Mouse (Mus musculus) forebrain, embryonic 10.5 days (tissue): ENCODE data around the gene Klhl29. TPM values are rescaled to one million over a fixed set of nuclear protein-coding genes. Genes with fewer than 3 reads are reported as not detected.

Experiments
- DNase-seq: peaks from one replicate; pipeline ENCODE4 v3.0.0-alpha.2; 2017; ENCODE audit warnings: low spot score; ENCODE audit errors: extremely low spot score
- H3K27ac ChIP-seq: fragments of 300-500 bp; sonication (generic); 2 replicates; pipeline ENCODE4 v1.5.1; 2016; ENCODE audit warnings: mild to moderate bottlenecking
- H3K27me3 ChIP-seq: fragments of 300-500 bp; sonication (generic); 2 replicates; pipeline ENCODE4 v1.6.1; 2016; ENCODE audit warnings: mild to moderate bottlenecking; ENCODE audit not compliant: poor library complexity, severe bottlenecking
- H3K36me3 ChIP-seq: fragments of 300-500 bp; sonication (generic); replicated peaks from 2 replicates; pipeline ENCODE4 v1.6.1; 2016; ENCODE audit warnings: mild to moderate bottlenecking, moderate library complexity
- H3K4me1 ChIP-seq: fragments of 300-500 bp; sonication (generic); 2 replicates; pipeline ENCODE4 v1.6.1; 2016
- H3K4me3 ChIP-seq: fragments of 300-500 bp; sonication (generic); 2 replicates; pipeline ENCODE4 v1.5.1; 2016; ENCODE audit warnings: mild to moderate bottlenecking, moderate library complexity
- H3K9me3 ChIP-seq: fragments of 300-500 bp; sonication (generic); 2 replicates; pipeline ENCODE4 v1.6.1; 2016; ENCODE audit warnings: mild to moderate bottlenecking, moderate library complexity
- WGBS: fragments of 180-500 bp; shearing (Covaris S2); methylation state at CpG from one replicate; pipeline ENCODE4 v1.1.7; 2016; 5-methylcytosine and 5-hydroxymethylcytosine counted together
- polyA plus RNA-seq: library from polyadenylated mRNA; unstranded; fragments of >200 nt; fragmentation: Nextera tagmentation; extraction: Ambion mirVana; gene quantifications from 2 replicates; pipeline ENCODE4 v1.2.1, GENCODE M21; 2016

Klhl29 gene
- polyA plus RNA-seq, 1 experiment from 2014 or later = 1.2 TPM

GRCm38 (mm10) chr12:5215836-5216747, 159.4 kb downstream of the Klhl29 start:
- 70% methylated on average over 15 of the region's 15 CpGs for WGBS
- Histone ChIP-seq H3K4me3 (no peak overlapping the region), H3K27ac (peak overlapping the region; percentile 40; the same call in 1 of the 2 replicates), H3K27me3 (peaks cover 15% of the 10 kb centered on the region; the same call in 1 of the 2 replicates), H3K4me1 (peaks cover 52% of the 10 kb centered on the region), H3K36me3 (no peaks in the 10 kb centered on the region), H3K9me3 (no peaks in the 10 kb centered on the region)
- peak; percentile 26 for DNase-seq

DNA sequence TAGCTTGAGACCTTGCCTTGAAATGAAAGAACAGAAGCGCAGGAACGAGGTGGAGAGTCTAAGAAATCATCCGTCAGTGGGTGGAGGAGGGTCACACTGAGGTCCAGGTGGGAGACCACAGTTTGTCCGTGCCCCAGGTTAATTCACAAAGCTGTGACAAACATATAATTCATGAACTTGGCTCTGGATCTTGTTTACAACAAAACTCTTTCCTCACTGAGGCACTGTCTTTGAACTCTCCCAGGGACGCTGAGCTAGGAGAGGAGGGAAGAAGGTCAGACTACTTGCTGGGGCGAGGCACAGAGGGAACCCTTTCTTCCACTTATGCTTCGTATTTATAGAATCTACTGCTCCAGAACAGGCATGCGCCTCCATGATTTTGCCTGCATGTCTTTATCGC, 161.2 kb downstream of the Klhl29 start:
- 87% methylated on average over 9 of the region's 9 CpGs for WGBS
- no peak for DNase-seq
- peak overlapping the region; percentile 61; the same call in 1 of the 2 replicates for H3K27ac ChIP-seq
- H3K4me3 ChIP-seq = no peak overlapping the region
- peaks cover 15% of the 10 kb centered on the region; the same call in 1 of the 2 replicates for H3K27me3 ChIP-seq
- H3K9me3 ChIP-seq = no peaks in the 10 kb centered on the region
- H3K4me1 ChIP-seq = peaks cover 66% of the 10 kb centered on the region
- H3K36me3 ChIP-seq = peaks cover 3% of the 10 kb centered on the region; the same call in 1 of the 2 replicates

DNA sequence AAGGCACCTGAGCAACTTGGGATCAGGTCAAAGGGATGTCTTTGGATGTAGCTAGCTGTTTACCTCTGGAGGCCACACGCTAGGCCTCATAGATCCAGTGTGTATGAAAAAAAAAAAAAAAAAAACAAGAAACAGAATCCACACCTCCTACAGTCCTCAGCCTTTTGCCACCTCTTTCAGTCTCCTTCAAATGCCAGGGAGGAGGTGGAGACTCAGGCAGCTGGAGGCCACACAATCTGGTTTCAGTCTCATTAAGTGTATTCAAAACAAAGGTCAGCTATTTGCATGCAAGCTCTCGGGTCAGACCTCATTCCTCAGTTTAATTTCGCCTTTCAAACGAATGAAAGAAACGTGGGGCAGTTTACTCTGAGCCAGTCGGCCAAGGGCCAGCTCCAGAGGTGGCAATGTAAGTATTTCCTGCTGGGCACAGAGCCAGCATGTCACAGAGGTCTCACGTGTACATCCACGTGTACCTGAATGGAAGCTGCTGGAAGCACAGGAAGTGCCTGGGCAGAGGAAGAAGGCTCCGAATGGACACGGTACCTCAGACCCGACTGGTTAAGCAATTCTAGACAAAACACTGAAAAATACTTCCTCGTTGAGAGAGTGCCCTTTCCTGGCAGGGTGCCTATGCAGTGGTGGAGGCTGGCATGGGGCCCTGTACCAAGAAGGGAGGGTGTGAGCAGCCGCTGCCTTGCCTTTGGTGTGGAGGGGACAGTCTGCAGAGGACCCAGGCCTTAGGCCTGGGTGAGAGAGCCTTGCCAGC, 162.0 kb downstream of the Klhl29 start:
- Histone ChIP-seq H3K9me3 (no peaks in the 10 kb centered on the region), H3K36me3 (peaks cover 3% of the 10 kb centered on the region; the same call in 1 of the 2 replicates), H3K27ac (peak overlapping the region; percentile 61; the same call in 1 of the 2 replicates), H3K4me3 (no peak overlapping the region), H3K4me1 (peaks cover 74% of the 10 kb centered on the region), H3K27me3 (peaks cover 15% of the 10 kb centered on the region; the same call in 1 of the 2 replicates)
- DNase-seq = no peak
- 29% methylated on average over 13 of the region's 13 CpGs for WGBS

DNA sequence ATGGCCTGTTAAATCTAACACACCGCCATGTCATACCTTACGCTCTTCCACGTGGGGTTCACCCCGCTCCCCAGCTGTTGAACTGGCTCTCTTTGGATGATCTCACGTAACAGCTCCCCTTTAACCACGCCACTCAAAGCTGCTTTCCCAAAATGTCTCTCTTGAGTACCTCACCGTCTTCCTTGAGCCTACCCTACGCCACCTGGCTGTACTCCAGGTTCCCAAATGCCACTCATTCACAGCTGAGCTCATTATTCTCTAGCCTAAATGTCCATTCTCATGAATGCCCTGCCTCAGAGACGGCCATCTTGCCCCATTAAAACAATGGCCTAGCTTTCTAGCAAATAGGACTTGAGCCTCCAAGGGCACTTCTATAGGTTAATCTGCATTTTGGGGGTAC, 163.6 kb downstream of the Klhl29 start:
- 96% methylated on average over 9 of the region's 9 CpGs for WGBS
- Histone ChIP-seq H3K27me3 (peaks cover 15% of the 10 kb centered on the region; the same call in 1 of the 2 replicates), H3K27ac (no peak overlapping the region), H3K9me3 (no peaks in the 10 kb centered on the region), H3K4me3 (no peak overlapping the region), H3K4me1 (peaks cover 70% of the 10 kb centered on the region), H3K36me3 (peaks cover 3% of the 10 kb centered on the region; the same call in 1 of the 2 replicates)
- no peak for DNase-seq

DNA sequence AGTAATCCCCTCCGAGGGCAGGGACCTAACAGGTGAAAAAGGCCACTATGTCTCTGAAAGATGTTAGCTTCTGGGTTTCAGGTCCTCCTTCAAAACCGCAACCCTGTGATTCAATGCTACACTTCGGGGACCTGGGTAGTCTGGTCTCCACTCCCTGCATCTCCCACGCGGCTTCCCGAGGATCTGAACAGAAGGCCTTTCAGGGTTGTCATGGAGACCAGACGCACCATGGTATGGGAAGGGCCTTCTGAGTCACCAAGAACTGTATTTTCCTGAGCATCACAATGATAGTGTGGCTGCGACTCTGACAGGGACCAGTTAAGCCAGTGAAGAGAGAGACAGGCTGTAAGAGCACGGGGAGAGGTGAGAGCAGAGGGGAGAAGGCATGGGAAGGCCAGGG, 164.7 kb downstream of the Klhl29 start:
- no peak overlapping the region for H3K4me3 ChIP-seq
- peaks cover 3% of the 10 kb centered on the region; the same call in 1 of the 2 replicates for H3K36me3 ChIP-seq
- no peak for DNase-seq
- WGBS = 70% methylated on average over 9 of the region's 9 CpGs
- peaks cover 15% of the 10 kb centered on the region; the same call in 1 of the 2 replicates for H3K27me3 ChIP-seq
- peaks cover 59% of the 10 kb centered on the region for H3K4me1 ChIP-seq
- no peaks in the 10 kb centered on the region for H3K9me3 ChIP-seq
- H3K27ac ChIP-seq = no peak overlapping the region

DNA sequence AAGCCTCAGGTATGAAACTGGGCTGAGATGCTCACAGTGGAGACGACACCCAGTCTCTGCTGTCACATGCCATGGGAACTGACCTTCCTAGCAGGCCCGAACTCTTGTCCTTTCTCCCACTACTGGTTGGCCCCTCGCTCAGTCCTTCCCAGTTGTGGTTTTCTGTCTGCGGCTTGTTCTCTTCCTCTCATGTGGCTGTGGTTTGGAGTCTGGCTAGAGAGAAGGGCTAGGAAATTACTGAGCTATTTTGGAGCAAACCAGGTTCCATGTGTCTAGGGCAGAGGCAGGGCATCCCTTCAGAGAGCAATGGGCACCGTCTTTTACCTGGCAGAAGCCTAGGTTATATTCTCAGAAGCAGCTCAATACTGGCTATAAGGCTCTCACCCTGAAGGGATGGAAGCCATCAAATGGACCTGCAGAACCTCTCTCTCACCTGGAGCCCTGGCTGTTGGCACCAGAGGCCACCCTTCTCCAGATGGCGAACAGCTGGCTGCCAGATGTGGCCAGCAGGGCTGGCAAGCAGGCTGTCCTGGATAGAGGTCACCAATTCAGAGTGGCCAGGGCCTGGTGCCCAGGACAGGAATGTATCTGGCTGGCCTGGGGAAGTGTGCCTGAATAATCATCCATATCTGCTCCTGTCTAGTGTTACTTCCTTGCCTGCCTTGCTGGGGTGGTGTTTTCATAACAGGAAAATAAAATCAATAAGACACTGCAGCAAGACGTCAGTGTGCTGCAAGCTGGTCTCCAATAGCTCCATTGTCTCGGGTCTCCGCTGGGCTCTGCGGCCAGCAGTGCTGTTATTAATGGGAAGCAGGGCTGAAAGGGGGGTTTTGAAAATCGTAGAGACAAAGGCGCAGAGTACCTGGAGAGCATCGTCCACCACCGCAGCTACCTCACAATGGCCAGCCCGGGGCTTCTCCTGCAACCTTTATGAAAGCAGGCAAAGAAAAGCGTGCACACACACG, 167.3 kb downstream of the Klhl29 start:
- peaks cover 3% of the 10 kb centered on the region; the same call in 1 of the 2 replicates for H3K36me3 ChIP-seq
- H3K27ac ChIP-seq = peak overlapping the region; percentile 78
- no peaks in the 10 kb centered on the region for H3K9me3 ChIP-seq
- no peak for DNase-seq
- no peak overlapping the region for H3K4me3 ChIP-seq
- H3K27me3 ChIP-seq = no peaks in the 10 kb centered on the region
- 64% methylated on average over 17 of the region's 17 CpGs for WGBS
- peaks cover 40% of the 10 kb centered on the region for H3K4me1 ChIP-seq

GRCm38 (mm10) chr12:5207172-5207571, 168.3 kb downstream of the Klhl29 start:
- Histone ChIP-seq H3K4me3 (no peak overlapping the region), H3K4me1 (peaks cover 35% of the 10 kb centered on the region), H3K9me3 (no peaks in the 10 kb centered on the region), H3K27me3 (no peaks in the 10 kb centered on the region), H3K27ac (no peak overlapping the region), H3K36me3 (peaks cover 3% of the 10 kb centered on the region; the same call in 1 of the 2 replicates)
- WGBS = 92% methylated on average over 4 of the region's 4 CpGs
- DNase-seq = no peak

GRCm38 (mm10) chr12:5204071-5204840, 171.2 kb downstream of the Klhl29 start:
- Histone ChIP-seq H3K27ac (no peak overlapping the region), H3K4me1 (peaks cover 18% of the 10 kb centered on the region), H3K36me3 (no peaks in the 10 kb centered on the region), H3K9me3 (no peaks in the 10 kb centered on the region), H3K4me3 (no peak overlapping the region), H3K27me3 (no peaks in the 10 kb centered on the region)
- WGBS = 87% methylated on average over 11 of the region's 11 CpGs
- DNase-seq = no peak

DNA sequence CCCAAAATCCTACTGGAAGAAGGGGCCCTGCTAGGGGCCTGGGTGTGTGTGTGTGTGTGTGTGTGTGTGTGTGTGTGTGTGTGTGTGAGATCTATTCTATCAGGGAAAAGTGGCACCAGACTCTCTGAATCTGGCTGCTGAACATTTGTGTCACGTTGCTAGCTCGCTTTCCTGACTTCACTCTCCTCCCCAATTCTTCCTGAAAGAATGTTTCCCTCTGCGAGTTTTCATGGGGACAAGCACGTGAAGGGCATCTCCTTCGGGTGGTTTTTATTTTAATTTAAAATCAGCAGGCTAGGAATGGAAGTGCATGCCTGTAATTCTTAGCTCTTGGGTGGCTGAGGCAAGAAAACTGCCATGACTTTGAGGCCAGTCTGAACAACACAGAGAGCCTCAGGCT, 172.1 kb downstream of the Klhl29 start:
- Histone ChIP-seq H3K4me3 (no peak overlapping the region), H3K27me3 (no peaks in the 10 kb centered on the region), H3K9me3 (no peaks in the 10 kb centered on the region), H3K4me1 (peaks cover 9% of the 10 kb centered on the region), H3K36me3 (no peaks in the 10 kb centered on the region), H3K27ac (no peak overlapping the region)
- DNase-seq = no peak
- 76% methylated on average over 5 of the region's 5 CpGs for WGBS

GRCm38 (mm10) chr12:5198254-5198653, 177.2 kb downstream of the Klhl29 start:
- Histone ChIP-seq H3K9me3 (no peaks in the 10 kb centered on the region), H3K36me3 (no peaks in the 10 kb centered on the region), H3K27ac (no peak overlapping the region)

GRCm38 (mm10) chr12:5194176-5194575, 181.3 kb downstream of the Klhl29 start:
- no peaks in the 10 kb centered on the region for H3K9me3 ChIP-seq
- no peak overlapping the region for H3K4me3 ChIP-seq
- H3K4me1 ChIP-seq = peaks cover 43% of the 10 kb centered on the region
- H3K27me3 ChIP-seq = 0 out of 2 replicates have a peak, but pooled peaks cover 4% of the 10 kb centered on the region
- WGBS = 84% methylated on average over 6 of the region's 6 CpGs
- no peaks in the 10 kb centered on the region for H3K36me3 ChIP-seq
- H3K27ac ChIP-seq = no peak overlapping the region
- no peak for DNase-seq

More at GRCm38 (mm10) chr12:5198254-5198653, 177.2 kb downstream of the Klhl29 start:
- no peak for DNase-seq
- Histone ChIP-seq H3K27me3 (no peaks in the 10 kb centered on the region), H3K4me1 (peaks cover 9% of the 10 kb centered on the region; the same call in 1 of the 2 replicates), H3K4me3 (no peak overlapping the region)
- WGBS = 88% methylated on average over 4 of the region's 4 CpGs
